Mouse (Mus musculus): ENCODE results near the gene Olfr770. TPM values are rescaled to one million over a fixed set of nuclear protein-coding genes. Genes with fewer than 3 reads are reported as not detected.
"Not testable (repeated sequence)": the region's sequence is repeated elsewhere in the genome, so short reads cannot be mapped to it uniquely, and the experiment has no call there.

Olfr770 gene
- polyA plus RNA-seq (2012; rRNA removed), result not detected in 2 replicates

DNA sequence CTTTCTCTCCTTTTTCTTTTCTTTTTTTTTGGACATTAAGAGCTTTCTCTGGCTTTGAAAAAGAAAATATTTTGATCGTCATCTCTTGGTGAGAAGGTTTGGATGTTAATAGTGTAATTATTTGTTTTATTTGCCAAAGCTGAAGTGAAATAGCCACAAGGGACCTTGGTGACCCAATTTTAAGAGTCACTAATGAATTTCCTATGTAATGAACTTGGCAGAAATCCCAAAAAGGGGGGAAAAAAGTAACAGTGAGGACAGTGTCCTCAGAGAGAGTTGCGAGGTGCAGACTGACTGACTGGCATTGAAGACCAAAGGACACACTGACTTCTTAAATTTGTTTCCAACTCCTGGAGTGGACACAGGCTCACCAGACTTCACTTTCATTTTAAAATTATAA is at the start of gene Olfr770:
TSS of gene Olfr770 (minus strand) at position 101 of the 400 bp plus-strand sequence.
- no peaks in the 10 kb centered on the region for H3K4me1 ChIP-seq (replicated peaks; ENCODE audit: control insufficient read depth, insufficient read depth, low read length)
- no peak within 1 kb of the TSS for H3K4me3 ChIP-seq (ENCODE audit: control insufficient read depth, insufficient read depth, low read length)
- no peak within 1 kb of the TSS for H3K27ac ChIP-seq (ENCODE audit: control insufficient read depth, insufficient read depth, low read length)
- no peak for TF ChIP-seq POLR2A (IDR thresholded peaks at IDR 0.05; ENCODE audit: control insufficient read depth, extremely low read depth, insufficient read depth, low read length, poor library complexity)
- no peak for TF ChIP-seq CTCF (IDR thresholded peaks at IDR 0.05; ENCODE audit: borderline replicate concordance, control insufficient read depth, extremely low read depth, insufficient read depth, low read length, poor library complexity)
- no peaks in the 10 kb centered on the region for H3K27me3 ChIP-seq (ENCODE audit: control insufficient read depth, insufficient read depth, low read length)
- 92% methylated on average over 2 of the region's 2 CpGs for WGBS
- DNase-seq, result no peak
- H3K36me3 ChIP-seq (ENCODE audit: control insufficient read depth, insufficient read depth, low read length), result no peaks in the 10 kb centered on the region

DNA sequence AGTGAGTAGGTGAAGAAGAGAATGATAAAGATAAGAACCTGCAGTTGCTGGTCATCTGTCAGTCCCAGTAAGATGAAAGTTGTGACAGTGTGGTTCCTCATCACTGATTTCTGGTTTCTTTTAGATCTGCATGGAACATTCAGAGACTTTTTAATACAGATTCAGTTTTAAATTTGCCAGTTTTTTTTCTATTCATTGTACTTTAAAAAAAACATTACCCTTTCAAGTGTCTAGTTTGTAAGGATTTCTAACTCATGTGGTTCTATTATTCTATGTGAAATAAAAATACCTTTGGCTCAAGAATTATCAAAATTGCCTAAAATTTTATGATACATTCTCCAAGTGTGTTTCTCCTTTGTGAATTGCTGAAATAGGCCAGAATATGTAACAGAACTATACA is 48.5 kb upstream of the Olfr770 start, which contains the start of gene Olfr773:
TSS of gene Olfr773 (minus strand) at position 101 of the 400 bp plus-strand sequence.
- not testable (repeated sequence) for DNase-seq; H3K27me3 ChIP-seq (ENCODE audit: control insufficient read depth, insufficient read depth, low read length); H3K27ac ChIP-seq (ENCODE audit: control insufficient read depth, insufficient read depth, low read length); H3K4me1 ChIP-seq (replicated peaks; ENCODE audit: control insufficient read depth, insufficient read depth, low read length); H3K4me3 ChIP-seq (ENCODE audit: control insufficient read depth, insufficient read depth, low read length); H3K36me3 ChIP-seq (ENCODE audit: control insufficient read depth, insufficient read depth, low read length)

DNA sequence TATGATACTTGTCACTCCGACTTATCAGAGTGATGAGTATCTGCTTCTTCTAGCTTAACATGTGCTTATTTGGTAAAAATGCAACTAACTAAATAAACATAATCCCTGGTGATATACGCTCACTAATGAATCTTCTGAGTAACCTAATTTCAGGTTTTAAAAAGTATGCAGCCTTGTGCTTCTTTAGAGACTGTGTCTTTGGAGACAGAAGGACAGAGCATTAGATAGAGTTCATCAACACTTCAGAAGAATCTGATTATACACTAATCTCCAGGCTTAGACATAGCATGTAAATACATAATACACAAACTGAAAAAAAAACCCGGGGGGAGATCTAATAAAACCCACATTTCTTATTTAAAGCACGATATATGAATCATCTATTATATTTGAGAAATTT is 39.0 kb upstream of the Olfr770 start, which contains the start of gene Olfr772:
TSS of gene Olfr772 (minus strand) at position 101 of the 400 bp plus-strand sequence.
- DNase-seq; H3K27me3 ChIP-seq (ENCODE audit: control insufficient read depth, insufficient read depth, low read length); H3K36me3 ChIP-seq (ENCODE audit: control insufficient read depth, insufficient read depth, low read length); H3K4me1 ChIP-seq (replicated peaks; ENCODE audit: control insufficient read depth, insufficient read depth, low read length); H3K27ac ChIP-seq (ENCODE audit: control insufficient read depth, insufficient read depth, low read length); H3K4me3 ChIP-seq (ENCODE audit: control insufficient read depth, insufficient read depth, low read length): not testable (repeated sequence)
- 89% methylated on average over 3 of the region's 4 CpGs for WGBS

DNA sequence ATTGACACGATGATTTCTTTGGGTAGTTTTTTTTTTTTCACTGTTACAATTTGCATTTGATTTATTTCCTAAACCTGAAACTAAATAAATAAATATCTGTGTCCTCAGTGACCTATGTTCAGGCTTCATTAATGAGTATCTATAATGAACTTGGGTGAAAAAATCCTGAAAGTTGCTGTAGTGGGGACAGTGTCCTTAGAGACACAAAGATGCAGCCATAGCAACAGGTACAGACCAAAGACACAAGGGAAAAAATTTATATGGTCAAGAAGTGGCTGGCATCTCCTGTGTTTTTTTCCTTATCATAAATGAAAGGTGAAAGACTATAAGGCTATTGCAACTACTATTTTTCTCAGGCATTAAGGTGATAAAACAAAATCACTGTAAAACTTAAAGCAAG is 25.9 kb upstream of the Olfr770 start, which contains the start of gene Olfr771:
TSS of gene Olfr771 (minus strand) at position 101 of the 400 bp plus-strand sequence.
- Histone ChIP-seq H3K4me3 (ENCODE audit: control insufficient read depth, insufficient read depth, low read length) (no peak within 1 kb of the TSS), H3K36me3 (ENCODE audit: control insufficient read depth, insufficient read depth, low read length) (no peaks in the 10 kb centered on the region), H3K27ac (ENCODE audit: control insufficient read depth, insufficient read depth, low read length) (no peak within 1 kb of the TSS), H3K27me3 (ENCODE audit: control insufficient read depth, insufficient read depth, low read length) (no peaks in the 10 kb centered on the region), H3K4me1 (replicated peaks; ENCODE audit: control insufficient read depth, insufficient read depth, low read length) (no peaks in the 10 kb centered on the region)
- TF ChIP-seq CTCF (IDR thresholded peaks at IDR 0.05; ENCODE audit: borderline replicate concordance, control insufficient read depth, extremely low read depth, insufficient read depth, low read length, poor library complexity) (no peak), POLR2A (IDR thresholded peaks at IDR 0.05; ENCODE audit: control insufficient read depth, extremely low read depth, insufficient read depth, low read length, poor library complexity) (no peak)
- 90% methylated on average over 1 of the region's 1 CpGs for WGBS
- DNase-seq, result no peak

DNA sequence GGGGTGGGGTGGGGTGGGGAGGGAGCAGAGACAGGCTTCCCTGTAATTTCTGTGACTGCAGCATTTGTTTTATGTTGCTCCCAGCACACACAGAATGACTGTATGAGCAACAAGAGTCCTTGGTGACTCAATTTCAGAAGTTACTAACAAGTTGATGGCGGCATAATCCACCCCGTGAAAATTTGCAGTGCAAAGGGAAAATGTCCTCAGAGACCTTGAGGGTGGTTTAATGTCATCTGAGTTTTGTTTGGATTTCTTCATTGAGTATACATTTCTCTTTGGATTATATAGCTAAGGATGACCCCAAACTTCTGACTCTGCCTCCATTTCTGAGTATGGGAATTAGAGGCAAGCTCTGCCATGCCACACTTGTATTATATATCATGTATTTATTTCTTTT is 21.0 kb downstream of the Olfr770 start, which contains the start of gene Olfr769:
TSS of gene Olfr769 (minus strand) at position 101 of the 400 bp plus-strand sequence.
- H3K4me3 ChIP-seq (ENCODE audit: control insufficient read depth, insufficient read depth, low read length), result no peak within 1 kb of the TSS

DNA sequence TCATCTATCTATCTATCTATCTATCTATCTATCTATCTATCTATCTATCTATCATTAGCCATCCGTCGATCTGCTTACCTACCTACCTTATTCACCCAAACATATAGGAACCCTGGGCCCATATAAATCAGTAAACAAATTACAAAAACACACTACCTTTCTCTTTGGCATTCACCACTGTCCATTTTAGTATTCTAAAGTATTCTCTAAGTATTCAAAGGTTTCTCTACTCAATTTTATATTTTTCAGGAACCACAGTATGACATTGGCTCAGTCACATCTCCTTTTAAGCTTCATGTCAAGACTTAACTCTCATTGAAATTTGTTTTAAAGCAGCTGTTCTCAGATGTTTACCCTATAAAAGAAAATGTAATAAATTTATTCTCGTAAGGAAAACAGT is 23.7 kb downstream of the Olfr770 start:
- no peak overlapping the region for H3K27ac ChIP-seq (ENCODE audit: control insufficient read depth, insufficient read depth, low read length)
- H3K36me3 ChIP-seq (ENCODE audit: control insufficient read depth, insufficient read depth, low read length), result no peaks in the 10 kb centered on the region
- no peak for DNase-seq
- H3K4me3 ChIP-seq (ENCODE audit: control insufficient read depth, insufficient read depth, low read length), result no peak overlapping the region
- 97% methylated on average over 3 of the region's 3 CpGs for WGBS
- no peaks in the 10 kb centered on the region for H3K27me3 ChIP-seq (ENCODE audit: control insufficient read depth, insufficient read depth, low read length)
- H3K4me1 ChIP-seq (replicated peaks; ENCODE audit: control insufficient read depth, insufficient read depth, low read length), result no peaks in the 10 kb centered on the region
- TF ChIP-seq POLR2A (IDR thresholded peaks at IDR 0.05; ENCODE audit: control insufficient read depth, extremely low read depth, insufficient read depth, low read length, poor library complexity) (no peak), CTCF (IDR thresholded peaks at IDR 0.05; ENCODE audit: borderline replicate concordance, control insufficient read depth, extremely low read depth, insufficient read depth, low read length, poor library complexity) (no peak)

More for the DNA sequence above, 21.0 kb downstream of the Olfr770 start, which contains the start of gene Olfr769:
- no peaks in the 10 kb centered on the region for H3K27me3 ChIP-seq (ENCODE audit: control insufficient read depth, insufficient read depth, low read length)
- H3K36me3 ChIP-seq (ENCODE audit: control insufficient read depth, insufficient read depth, low read length), result no peaks in the 10 kb centered on the region
- H3K4me1 ChIP-seq (replicated peaks; ENCODE audit: control insufficient read depth, insufficient read depth, low read length), result no peaks in the 10 kb centered on the region
- WGBS, result 93% methylated on average over 2 of the region's 2 CpGs
- no peak for DNase-seq
- H3K27ac ChIP-seq (ENCODE audit: control insufficient read depth, insufficient read depth, low read length), result no peak within 1 kb of the TSS
- TF ChIP-seq POLR2A (IDR thresholded peaks at IDR 0.05; ENCODE audit: control insufficient read depth, extremely low read depth, insufficient read depth, low read length, poor library complexity) (no peak), CTCF (IDR thresholded peaks at IDR 0.05; ENCODE audit: borderline replicate concordance, control insufficient read depth, extremely low read depth, insufficient read depth, low read length, poor library complexity) (no peak)

DNA sequence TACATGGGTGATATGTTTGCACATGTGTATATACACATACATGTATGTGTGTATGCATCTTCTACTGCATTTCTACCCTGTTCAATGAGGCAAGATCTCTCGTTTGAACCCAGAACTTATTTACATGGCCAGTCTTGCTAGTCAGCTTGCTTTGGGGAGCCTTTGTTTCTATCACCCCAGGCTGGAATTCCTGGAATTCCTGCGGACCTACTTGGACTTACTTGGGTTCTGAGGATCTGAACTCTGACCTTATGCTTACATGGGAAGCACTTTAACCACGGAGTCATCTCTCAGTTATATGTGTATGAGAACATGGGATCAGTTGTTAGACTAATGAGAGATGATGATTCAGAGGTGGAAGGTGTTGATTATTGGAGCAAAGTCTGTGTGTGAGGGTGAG is 37.6 kb downstream of the Olfr770 start:
- Histone ChIP-seq H3K4me1 (replicated peaks; ENCODE audit: control insufficient read depth, insufficient read depth, low read length) (no peaks in the 10 kb centered on the region), H3K36me3 (ENCODE audit: control insufficient read depth, insufficient read depth, low read length) (no peaks in the 10 kb centered on the region), H3K27me3 (ENCODE audit: control insufficient read depth, insufficient read depth, low read length) (no peaks in the 10 kb centered on the region), H3K4me3 (ENCODE audit: control insufficient read depth, insufficient read depth, low read length) (no peak overlapping the region), H3K27ac (ENCODE audit: control insufficient read depth, insufficient read depth, low read length) (no peak overlapping the region)
- TF ChIP-seq POLR2A (IDR thresholded peaks at IDR 0.05; ENCODE audit: control insufficient read depth, extremely low read depth, insufficient read depth, low read length, poor library complexity) (no peak), CTCF (IDR thresholded peaks at IDR 0.05; ENCODE audit: borderline replicate concordance, control insufficient read depth, extremely low read depth, insufficient read depth, low read length, poor library complexity) (no peak)
- no peak for DNase-seq
- whole genome bisulfite sequencing, result 53% methylated on average over 3 of the region's 3 CpGs
